Mouse (Mus musculus) macrophage (primary cell): ENCODE data around the gene Clic4. TPM values are rescaled to one million over a fixed set of nuclear protein-coding genes. Genes with fewer than 3 reads are reported as not detected.

Source experiments
- H3K27ac ChIP-seq: fragments of 350-480 bp; formaldehyde crosslinking; 2 replicates; pipeline ENCODE4 v1.9.0; 2021
- H3K36me3 ChIP-seq: fragments of 350-480 bp; formaldehyde crosslinking; 2 replicates; pipeline ENCODE4 v1.9.0; 2021; ENCODE audit errors: inconsistent target
- H3K4me3 ChIP-seq: fragments of 350-480 bp; formaldehyde crosslinking; 2 replicates; pipeline ENCODE4 v1.9.0; 2021; ENCODE audit errors: inconsistent target
- H3K79me2 ChIP-seq: fragments of 350-480 bp; formaldehyde crosslinking; 2 replicates; pipeline ENCODE4 v1.9.0; 2021; ENCODE audit errors: inconsistent target
- WGBS: methylation state at CpG from one replicate; pipeline ENCODE4 v1.1.7; 2026; ENCODE audit warnings: inconsistent platforms; ENCODE audit not compliant: missing documents; 5-methylcytosine and 5-hydroxymethylcytosine counted together
- polyA plus RNA-seq: library from polyadenylated mRNA; stranded (reverse); fragments of 250-400 nt; gene quantifications from 3 replicates; pipeline ENCODE4 v1.2.4, GENCODE M21; 2018; ENCODE audit warnings: inconsistent platforms

Clic4 gene
- polyA plus RNA-seq, 1 experiment from 2014 or later: 173 TPM

DNA sequence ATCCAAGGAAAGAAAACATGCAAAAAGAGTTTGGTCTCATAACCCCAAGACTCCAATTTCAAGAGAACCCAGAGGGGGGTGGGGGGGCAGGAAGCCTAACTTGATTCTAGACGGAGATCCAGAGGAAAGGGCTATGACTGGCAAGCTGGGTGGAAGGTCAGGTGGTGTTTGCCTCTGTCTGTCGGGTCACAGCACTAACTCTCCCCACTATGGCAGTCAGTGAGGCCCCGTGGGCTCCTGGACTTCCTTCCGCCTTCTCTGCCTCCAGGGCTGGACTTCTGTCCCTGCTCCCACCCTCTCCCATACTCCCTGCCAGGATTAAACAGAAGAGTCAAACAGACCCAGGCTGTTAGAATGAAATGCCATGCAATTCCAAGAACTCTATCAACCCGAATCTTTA, 30.9 kb downstream of the Clic4 start:
- H3K79me2 ChIP-seq: peaks cover 96% of the 10 kb centered on the region
- H3K27ac ChIP-seq: peak overlapping the region; percentile 52
- 32% methylated on average over 5 of the region's 5 CpGs for WGBS
- peaks cover 9% of the 10 kb centered on the region; the same call in 1 of the 2 replicates for H3K36me3 ChIP-seq
- H3K4me3 ChIP-seq: no peak overlapping the region

DNA sequence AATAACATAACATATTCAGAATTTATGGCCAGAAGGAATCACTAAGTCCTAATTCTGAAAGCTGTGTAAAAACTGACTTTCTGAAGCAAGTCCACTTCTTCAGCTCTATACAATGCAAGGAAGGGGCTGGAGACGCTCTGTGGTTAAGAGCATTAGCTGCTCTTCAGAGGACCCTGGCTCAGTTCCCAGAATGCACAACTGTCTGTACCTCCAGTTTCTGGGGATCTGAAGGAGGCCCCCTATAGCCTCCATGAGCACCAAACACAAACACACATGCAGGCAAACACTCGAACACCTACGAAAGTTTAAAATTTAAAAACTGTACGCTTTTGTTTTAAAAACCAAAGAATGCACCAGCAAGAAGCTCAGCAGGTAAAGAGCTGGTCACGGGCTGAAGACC, 31.5 kb downstream of the Clic4 start:
- WGBS: 48% methylated on average over 5 of the region's 5 CpGs
- Histone ChIP-seq H3K79me2 (peaks cover 96% of the 10 kb centered on the region), H3K27ac (peak overlapping the region; percentile 52), H3K4me3 (no peak overlapping the region), H3K36me3 (peaks cover 9% of the 10 kb centered on the region; the same call in 1 of the 2 replicates)

GRCm38 (mm10) chr4:135240329-135240728, 32.3 kb downstream of the Clic4 start:
- H3K36me3 ChIP-seq: peaks cover 9% of the 10 kb centered on the region; the same call in 1 of the 2 replicates
- WGBS: 58% methylated on average over 2 of the region's 3 CpGs
- peaks cover 96% of the 10 kb centered on the region for H3K79me2 ChIP-seq
- H3K27ac ChIP-seq: peak overlapping the region; percentile 52
- H3K4me3 ChIP-seq: no peak overlapping the region

DNA sequence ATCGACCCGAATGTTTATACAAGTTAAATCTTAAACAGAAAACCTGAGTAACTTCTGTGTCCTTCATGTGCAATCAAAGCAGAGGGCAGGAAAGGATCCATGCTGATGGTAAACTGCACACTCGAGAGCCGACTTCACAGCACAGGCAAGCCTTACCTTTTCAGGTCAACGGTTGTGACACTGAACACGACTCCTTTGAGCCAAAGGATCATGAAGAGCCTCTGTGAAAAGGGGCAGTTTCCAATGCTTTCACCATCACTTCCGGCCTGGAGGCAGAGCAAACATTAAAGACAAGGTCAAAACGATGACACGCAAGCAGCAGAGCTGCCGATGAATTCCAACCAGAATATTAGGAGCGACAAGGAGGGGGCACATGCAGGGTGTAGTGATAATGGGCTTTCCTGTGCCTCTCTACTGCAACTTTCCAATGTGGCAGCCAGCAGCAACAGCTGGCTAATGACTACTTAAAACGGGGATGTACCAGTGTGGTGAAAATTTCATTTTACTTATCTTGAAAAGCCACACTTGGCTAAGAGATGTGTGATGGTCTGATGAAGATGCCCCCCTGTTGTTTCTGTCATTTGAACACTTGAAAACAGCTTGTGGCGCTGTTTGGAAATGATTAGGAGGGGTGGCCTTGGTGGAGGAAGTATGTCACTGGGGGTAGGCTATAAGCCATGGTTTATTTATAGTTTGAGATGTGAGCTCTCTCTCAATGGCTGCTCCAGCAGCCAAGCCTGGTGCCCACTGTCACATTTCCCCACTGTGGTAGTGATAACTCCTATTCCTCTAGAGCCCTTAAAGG, 33.7 kb downstream of the Clic4 start:
- H3K4me3 ChIP-seq: no peak overlapping the region
- peak overlapping the region; percentile 1; the same call in 1 of the 2 replicates for H3K27ac ChIP-seq
- peaks cover 9% of the 10 kb centered on the region; the same call in 1 of the 2 replicates for H3K36me3 ChIP-seq
- H3K79me2 ChIP-seq: peaks cover 96% of the 10 kb centered on the region
- 75% methylated on average over 13 of the region's 13 CpGs for WGBS

GRCm38 (mm10) chr4:135236658-135237057, 36.0 kb downstream of the Clic4 start:
- WGBS: 49% methylated on average over 4 of the region's 4 CpGs
- H3K36me3 ChIP-seq: peaks cover 13% of the 10 kb centered on the region; the same call in 1 of the 2 replicates
- H3K27ac ChIP-seq: peak overlapping the region; percentile 65

GRCm38 (mm10) chr4:135235546-135235945, 37.1 kb downstream of the Clic4 start:
- Histone ChIP-seq H3K79me2 (peaks cover 96% of the 10 kb centered on the region), H3K4me3 (no peak overlapping the region), H3K36me3 (peaks cover 13% of the 10 kb centered on the region; the same call in 1 of the 2 replicates), H3K27ac (no peak overlapping the region)
- WGBS: 96% methylated on average over 8 of the region's 8 CpGs

More at GRCm38 (mm10) chr4:135236658-135237057, 36.0 kb downstream of the Clic4 start:
- no peak overlapping the region for H3K4me3 ChIP-seq
- peaks cover 96% of the 10 kb centered on the region for H3K79me2 ChIP-seq

- no peak overlapping the region for H3K27ac ChIP-seq
- H3K36me3 ChIP-seq: peaks cover 4% of the 10 kb centered on the region; the same call in 1 of the 2 replicates
- H3K79me2 ChIP-seq: peaks cover 96% of the 10 kb centered on the region
- WGBS: 97% methylated on average over 5 of the region's 5 CpGs
- H3K4me3 ChIP-seq: no peak overlapping the region
Measured at GRCm38 (mm10) chr4:135232563-135232962, 40.1 kb downstream of the Clic4 start.

GRCm38 (mm10) chr4:135231543-135231942, 41.1 kb downstream of the Clic4 start:
- Histone ChIP-seq H3K79me2 (peaks cover 100% of the 10 kb centered on the region), H3K36me3 (peaks cover 4% of the 10 kb centered on the region; the same call in 1 of the 2 replicates), H3K27ac (no peak overlapping the region), H3K4me3 (no peak overlapping the region)
- WGBS: 98% methylated on average over 5 of the region's 5 CpGs

- WGBS: 95% methylated on average over 3 of the region's 3 CpGs
- Histone ChIP-seq H3K4me3 (no peak overlapping the region), H3K79me2 (peaks cover 100% of the 10 kb centered on the region), H3K27ac (no peak overlapping the region), H3K36me3 (peaks cover 4% of the 10 kb centered on the region; the same call in 1 of the 2 replicates)
Measured at GRCm38 (mm10) chr4:135231136-135231535, 41.5 kb downstream of the Clic4 start.

DNA sequence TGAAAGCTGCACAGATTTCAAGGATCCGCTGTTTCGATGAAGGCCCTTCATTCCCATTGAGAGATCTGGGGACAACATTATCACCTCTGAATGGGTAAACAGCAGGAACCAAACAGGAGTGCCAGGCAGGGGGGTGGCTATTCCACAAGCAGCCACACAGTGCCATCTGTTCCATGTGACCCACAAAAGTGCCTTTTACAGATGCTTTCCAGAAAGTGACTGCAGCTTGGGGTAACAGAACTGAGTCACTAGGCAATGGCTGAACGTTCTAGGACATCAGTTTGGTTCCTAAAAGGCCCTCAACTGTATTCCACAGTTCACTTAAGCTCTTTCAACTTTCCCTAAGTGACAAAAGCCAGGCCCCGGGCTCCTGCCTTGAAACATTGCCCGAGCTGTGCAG, 42.0 kb downstream of the Clic4 start:
- H3K27ac ChIP-seq: peak overlapping the region; percentile 58
- H3K79me2 ChIP-seq: peaks cover 100% of the 10 kb centered on the region
- WGBS: 84% methylated on average over 5 of the region's 5 CpGs
- peaks cover 4% of the 10 kb centered on the region; the same call in 1 of the 2 replicates for H3K36me3 ChIP-seq
- H3K4me3 ChIP-seq: no peak overlapping the region

GRCm38 (mm10) chr4:135229871-135230270, 42.7 kb downstream of the Clic4 start:
- Histone ChIP-seq H3K4me3 (no peak overlapping the region), H3K79me2 (peaks cover 100% of the 10 kb centered on the region), H3K36me3 (peaks cover 5% of the 10 kb centered on the region; the same call in 1 of the 2 replicates), H3K27ac (peak overlapping the region; percentile 58)
- 6% methylated on average over 3 of the region's 4 CpGs for WGBS

- Histone ChIP-seq H3K4me3 (no peak overlapping the region), H3K36me3 (peaks cover 23% of the 10 kb centered on the region), H3K27ac (peak overlapping the region; percentile 58; the same call in 1 of the 2 replicates), H3K79me2 (peaks cover 100% of the 10 kb centered on the region)
- 48% methylated on average over 3 of the region's 3 CpGs for WGBS
Measured at GRCm38 (mm10) chr4:135228136-135228535, 44.5 kb downstream of the Clic4 start.

GRCm38 (mm10) chr4:135226008-135226667, 46.5 kb downstream of the Clic4 start:
- Histone ChIP-seq H3K4me3 (no peak overlapping the region), H3K27ac (peak overlapping the region; percentile 27; the same call in 1 of the 2 replicates), H3K79me2 (peaks cover 100% of the 10 kb centered on the region), H3K36me3 (peaks cover 38% of the 10 kb centered on the region)
- WGBS: 64% methylated on average over 12 of the region's 12 CpGs

DNA sequence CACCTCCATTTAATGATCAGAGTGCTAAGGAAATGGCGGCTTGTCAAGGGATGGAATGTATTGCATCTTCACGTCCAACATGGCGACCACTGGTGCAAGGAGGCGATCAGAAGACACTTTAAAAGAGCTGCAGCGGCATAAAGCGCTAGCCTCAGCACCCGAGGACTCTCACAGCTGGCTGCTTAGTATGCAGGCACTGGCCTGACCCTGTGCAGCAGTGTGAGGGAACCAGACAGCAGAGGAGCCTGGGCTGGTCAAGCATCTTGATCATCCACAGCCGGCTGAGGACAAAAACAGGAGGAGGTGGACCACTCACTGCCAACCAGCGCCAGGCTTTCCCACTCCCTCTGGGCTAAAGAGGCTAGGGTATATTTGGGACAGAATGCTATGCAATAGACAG, 48.8 kb downstream of the Clic4 start:
- Histone ChIP-seq H3K79me2 (peaks cover 98% of the 10 kb centered on the region), H3K4me3 (no peak overlapping the region), H3K27ac (no peak overlapping the region), H3K36me3 (peaks cover 52% of the 10 kb centered on the region)
- 95% methylated on average over 9 of the region's 9 CpGs for WGBS
